In the genomic region with DNA sequence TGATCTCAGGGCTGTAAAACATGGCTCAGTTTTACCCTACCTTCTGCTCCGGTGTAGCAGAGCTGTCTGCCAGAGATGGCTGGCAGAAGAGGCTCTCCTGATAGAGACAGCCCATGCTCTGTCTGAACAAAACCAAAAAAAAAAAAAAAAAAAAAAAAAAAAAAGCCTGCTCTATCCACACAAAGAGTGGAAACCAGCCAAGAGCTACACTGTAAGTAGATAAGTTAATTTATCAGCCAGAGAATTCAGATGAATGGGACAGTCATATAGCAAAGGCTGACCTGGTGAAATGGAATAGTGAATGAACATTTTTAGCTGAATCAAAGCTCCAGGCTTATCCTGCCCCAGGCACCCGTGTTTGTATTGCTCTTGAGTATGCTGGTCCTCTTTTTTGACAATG, we compare ENCODE assay signal across 25 mouse cellular contexts.
DNase-seq lines count a peak whose midpoint lies in the region; ATAC-seq and TF ChIP-seq lines count a peak whose summit lies in the region.
"Had no signal": no experiment of that assay in that cellular context is flagged by ENCODE, and none has a peak within 500 bp of the region (broad histone marks: within the 10 kb centered on the region; RNA-seq: fewer than 3 reads in every experiment).

No protein-coding gene starts in this region.

- 28% methylated on average over 2 of the region's 2 CpGs for WGBS in heart, embryonic 16.5 days
- 64% methylated on average over 2 of the region's 2 CpGs for WGBS in kidney, postnatal 0 days
- 63% methylated on average over 2 of the region's 2 CpGs for WGBS in kidney, adult 2 months
- WGBS in midbrain, embryonic 13.5 days: 60% methylated on average over 2 of the region's 2 CpGs
- whole genome bisulfite sequencing in midbrain, embryonic 16.5 days: 37% methylated on average over 2 of the region's 2 CpGs

- H3K4me2 ChIP-seq in heart, embryonic 16.5 days (ENCODE audit: low read depth, low read length): no peak overlapping the region
- no peak overlapping the region for H3K4me2 ChIP-seq in kidney, postnatal 0 days (ENCODE audit: low read length)
- H3K4me2 ChIP-seq in midbrain, embryonic 13.5 days (replicated peaks): no peak overlapping the region
- no peak overlapping the region for H3K4me2 ChIP-seq in midbrain, embryonic 16.5 days (ENCODE audit: low read length)
- H3K4me2 ChIP-seq: heart, embryonic 11.5 days; limb, embryonic 15.5 days; midbrain, embryonic 12.5 days had no signal

- no peak for DNase-seq in heart, adult 9 months (ENCODE audit: low spot score in 2 of 2)
- peak; percentile 40 for DNase-seq in kidney, postnatal 0 days (ENCODE audit: low spot score)
- DNase-seq in kidney, adult 2 months: no peak
- DNase-seq in neural tube, embryonic 10.5 days (ENCODE audit: extremely low spot score, low spot score): no peak
- DNase-seq: adrenal gland, adult 8-10 months; B cell, adult 2 months; cerebellum, adult 8-10 months; cerebellum, postnatal 25 days; gastrocnemius, postnatal 14 days; heart, postnatal 14 days; kidney, adult 11 months; layer of hippocampus, adult 9-11 months; lung, adult 2 months; lung, postnatal 14 days; thymus, postnatal 4 days had no signal

- H3K9ac ChIP-seq in heart, embryonic 16.5 days (ENCODE audit: low read length): no peak overlapping the region
- no peak overlapping the region for H3K9ac ChIP-seq in kidney, postnatal 0 days (ENCODE audit: low read depth, low read length)
- H3K9ac ChIP-seq in midbrain, embryonic 13.5 days (replicated peaks): no peak overlapping the region
- H3K9ac ChIP-seq in midbrain, embryonic 16.5 days (ENCODE audit: low read depth, low read length): no peak overlapping the region
- H3K9ac ChIP-seq: limb, embryonic 15.5 days; liver, embryonic 14.5 days; midbrain, embryonic 12.5 days had no signal

- TF ChIP-seq CTCF in kidney, postnatal 0 days (IDR thresholded peaks at IDR 0.05; ENCODE audit: low read depth): no peak
- no peak for TF ChIP-seq CTCF in kidney, adult 2 months (conservative IDR thresholded peaks at IDR 0.05; ENCODE audit: insufficient read depth, insufficient read length, low read depth, low read length)

- no peaks in the 10 kb centered on the region for H3K9me3 ChIP-seq in heart, embryonic 16.5 days (replicated peaks; ENCODE audit: control insufficient read depth, low read length)
- no peaks in the 10 kb centered on the region for H3K9me3 ChIP-seq in kidney, postnatal 0 days (replicated peaks; ENCODE audit: low read length)
- H3K9me3 ChIP-seq in midbrain, embryonic 13.5 days: no peaks in the 10 kb centered on the region
- H3K9me3 ChIP-seq in midbrain, embryonic 16.5 days (replicated peaks; ENCODE audit: control insufficient read depth, low read length, poor library complexity, severe bottlenecking): no peaks in the 10 kb centered on the region
- H3K9me3 ChIP-seq: limb, embryonic 10.5 days; limb, embryonic 15.5 days; midbrain, embryonic 12.5 days had no signal

- H3K27ac ChIP-seq in heart, embryonic 16.5 days (ENCODE audit: low read length): no peak overlapping the region
- no peak overlapping the region for H3K27ac ChIP-seq in kidney, postnatal 0 days
- H3K27ac ChIP-seq in kidney, adult 2 months (ENCODE audit: insufficient read depth, low read depth, low read length): no peak overlapping the region
- no peak overlapping the region for H3K27ac ChIP-seq in midbrain, embryonic 13.5 days
- peak overlapping the region; percentile 63 for H3K27ac ChIP-seq in midbrain, embryonic 16.5 days (ENCODE audit: low read length)
- H3K27ac ChIP-seq: limb, embryonic 10.5 days; limb, embryonic 15.5 days; liver, embryonic 14.5 days; midbrain, embryonic 12.5 days had no signal

- no peak for TF ChIP-seq POLR2A in kidney, adult 2 months (IDR thresholded peaks at IDR 0.05; ENCODE audit: low read depth, low read length)

- H3K27me3 ChIP-seq in heart, embryonic 16.5 days (ENCODE audit: control insufficient read depth, insufficient read depth, low read length): no peaks in the 10 kb centered on the region; the same call in 1 of the 2 replicates
- no peaks in the 10 kb centered on the region for H3K27me3 ChIP-seq in kidney, postnatal 0 days (ENCODE audit: insufficient read depth, low read length)
- H3K27me3 ChIP-seq in kidney, adult 2 months (replicated peaks; ENCODE audit: control insufficient read depth, insufficient read depth, low read length): no peaks in the 10 kb centered on the region
- no peaks in the 10 kb centered on the region for H3K27me3 ChIP-seq in midbrain, embryonic 13.5 days
- H3K27me3 ChIP-seq in midbrain, embryonic 16.5 days (ENCODE audit: control insufficient read depth, insufficient read depth, low read depth, low read length): no peaks in the 10 kb centered on the region
- H3K27me3 ChIP-seq: limb, embryonic 15.5 days; midbrain, embryonic 12.5 days had no signal

- H3K4me3 ChIP-seq in heart, embryonic 16.5 days (ENCODE audit: low read length): no peak overlapping the region
- no peak overlapping the region for H3K4me3 ChIP-seq in kidney, postnatal 0 days (replicated peaks; ENCODE audit: low read depth, low read length)
- no peak overlapping the region for H3K4me3 ChIP-seq in kidney, adult 2 months (ENCODE audit: insufficient read depth, low read depth, low read length)
- H3K4me3 ChIP-seq in midbrain, embryonic 13.5 days (replicated peaks): no peak overlapping the region
- H3K4me3 ChIP-seq in midbrain, embryonic 16.5 days (ENCODE audit: low read depth, low read length): no peak overlapping the region
- H3K4me3 ChIP-seq: limb, embryonic 10.5 days; limb, embryonic 15.5 days; midbrain, embryonic 12.5 days had no signal

- ATAC-seq in heart, embryonic 16.5 days (replicated peaks; ENCODE audit: extremely low read depth, insufficient read depth, low FRiP score): peak; percentile 32; the same call in 1 of the 2 replicates
- no peak for ATAC-seq in kidney, postnatal 0 days (replicated peaks; ENCODE audit: low FRiP score, low read depth)
- 0 out of 2 replicates have a peak, but pooled peaks have one; percentile 40 for ATAC-seq in midbrain, embryonic 13.5 days
- peak; percentile 60; the same call in 1 of the 2 replicates for ATAC-seq in midbrain, embryonic 16.5 days
- ATAC-seq: activated CD4-positive, CD25-positive, alpha-beta regulatory T cell, adult 4 months; inflammation-experienced regulatory T-cells, adult 6 months had no signal

- no peaks in the 10 kb centered on the region for H3K4me1 ChIP-seq in heart, embryonic 16.5 days (ENCODE audit: control insufficient read depth, insufficient read depth, low read length)
- no peaks in the 10 kb centered on the region for H3K4me1 ChIP-seq in kidney, postnatal 0 days (replicated peaks; ENCODE audit: insufficient read depth, low read length)
- no peaks in the 10 kb centered on the region for H3K4me1 ChIP-seq in kidney, adult 2 months (ENCODE audit: control insufficient read depth, insufficient read depth, low read length)
- no peaks in the 10 kb centered on the region for H3K4me1 ChIP-seq in midbrain, embryonic 13.5 days (replicated peaks)
- H3K4me1 ChIP-seq in midbrain, embryonic 16.5 days (ENCODE audit: control insufficient read depth, insufficient read depth, low read length): 0 out of 2 replicates have a peak, but pooled peaks cover 2% of the 10 kb centered on the region
- H3K4me1 ChIP-seq: midbrain, embryonic 12.5 days had no signal

- no peaks in the 10 kb centered on the region for H3K36me3 ChIP-seq in heart, embryonic 16.5 days (ENCODE audit: control insufficient read depth, insufficient read depth)
- H3K36me3 ChIP-seq in kidney, postnatal 0 days (ENCODE audit: insufficient read depth, low read length): no peaks in the 10 kb centered on the region
- no peaks in the 10 kb centered on the region for H3K36me3 ChIP-seq in kidney, adult 2 months (ENCODE audit: control insufficient read depth, insufficient read depth, low read length)
- no peaks in the 10 kb centered on the region for H3K36me3 ChIP-seq in midbrain, embryonic 13.5 days
- H3K36me3 ChIP-seq in midbrain, embryonic 16.5 days (ENCODE audit: control insufficient read depth, insufficient read depth, low read length): no peaks in the 10 kb centered on the region
- H3K36me3 ChIP-seq: limb, embryonic 10.5 days; limb, embryonic 15.5 days; midbrain, embryonic 12.5 days had no signal
